Mouse (Mus musculus): ENCODE data around the gene S100a2.

DNA sequence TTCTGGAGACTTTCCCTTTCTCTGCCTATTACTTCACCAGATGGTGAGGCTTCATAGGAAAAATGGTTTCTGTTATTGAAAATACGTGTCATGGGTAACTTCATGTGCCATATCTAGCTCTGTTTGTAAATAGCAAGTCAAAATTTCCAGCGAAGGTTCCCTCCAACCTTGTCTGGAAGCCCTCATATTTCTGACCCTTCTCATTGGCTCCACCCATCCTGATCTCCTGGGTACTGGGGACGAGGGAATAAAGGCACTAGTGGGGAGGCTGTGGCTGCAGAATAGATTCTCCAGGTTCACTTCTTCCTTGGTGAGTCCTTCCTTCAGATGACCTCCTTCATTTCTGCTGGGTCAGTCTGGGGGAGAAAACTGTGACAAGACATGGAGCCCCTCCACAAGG lies 18.2 kb downstream of the S100a2 start, which contains the start of gene S100a5:
- TF ChIP-seq CTCF (IDR thresholded peaks at IDR 0.05; ENCODE audit: control insufficient read depth, insufficient read depth, insufficient read length): no peak
- TF ChIP-seq USF1 (IDR thresholded peaks at IDR 0.05; ENCODE audit: low read depth): no peak
- no peak for TF ChIP-seq MYOG (IDR thresholded peaks at IDR 0.05; ENCODE audit: control insufficient read depth, extremely low read depth, insufficient read length)
- no peak for TF ChIP-seq MYOD1 (IDR thresholded peaks at IDR 0.05; ENCODE audit: control insufficient read depth, insufficient read length, low read depth)
- no peak for TF ChIP-seq MAX (IDR thresholded peaks at IDR 0.05)
- TF ChIP-seq FOSL1 (IDR thresholded peaks at IDR 0.05; ENCODE audit: insufficient read depth, low read length, poor library complexity, severe bottlenecking): no peak
